Mouse (Mus musculus) right cerebral cortex, postnatal 10 days (tissue): Measurements from ENCODE around the gene Arhgap17.

Experiments used
- DNase-seq, 2 experiments: peaks; one replicate each; pipeline ENCODE4 v3.0.0; 2021; ENCODE audit warnings: low spot score in 2 of 2

Gene Arhgap17

DNA sequence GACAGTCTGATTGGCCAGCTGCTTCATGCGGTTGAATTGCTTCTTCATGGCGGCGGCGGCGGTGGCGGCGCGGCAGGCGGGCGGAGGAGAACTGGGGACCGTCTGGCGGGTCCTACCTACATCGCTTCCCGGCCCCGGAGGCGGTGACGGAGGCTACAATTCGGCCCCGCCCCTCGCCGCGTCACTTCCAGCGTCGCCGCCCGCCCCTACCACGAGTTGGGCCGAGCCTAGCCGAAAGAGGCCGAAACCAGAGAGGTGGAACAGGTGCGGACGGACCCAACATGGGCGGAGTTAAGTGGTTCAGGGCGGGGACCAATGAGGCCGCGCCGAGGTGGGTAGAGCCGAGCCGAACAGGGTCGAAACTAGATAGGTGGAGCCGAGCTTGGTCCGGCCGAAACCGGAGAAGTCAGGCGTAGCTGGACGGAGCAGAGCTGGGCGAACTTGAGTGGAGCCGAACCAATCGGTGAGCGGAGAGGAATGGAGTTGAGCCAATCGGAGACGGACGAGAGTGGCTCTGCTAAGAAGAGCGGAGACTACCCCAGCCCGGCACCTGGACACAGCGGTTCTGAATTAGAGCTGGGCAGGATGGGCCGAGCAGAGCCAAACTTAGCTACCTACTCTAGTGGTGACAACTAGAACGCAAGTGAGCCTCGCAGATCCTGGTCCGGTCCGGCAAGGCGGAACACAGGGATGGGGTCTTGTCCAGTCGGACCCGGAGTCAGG, at the start of gene Arhgap17, which contains the start of gene Lcmt1:
Arhgap17 (minus strand) TSS at position 157 of the 723 bp plus-strand sequence.
Lcmt1 (plus strand) TSS at position 26 of the 723 bp plus-strand sequence.
- DNase-seq = peak; percentile 96 to 97

DNA sequence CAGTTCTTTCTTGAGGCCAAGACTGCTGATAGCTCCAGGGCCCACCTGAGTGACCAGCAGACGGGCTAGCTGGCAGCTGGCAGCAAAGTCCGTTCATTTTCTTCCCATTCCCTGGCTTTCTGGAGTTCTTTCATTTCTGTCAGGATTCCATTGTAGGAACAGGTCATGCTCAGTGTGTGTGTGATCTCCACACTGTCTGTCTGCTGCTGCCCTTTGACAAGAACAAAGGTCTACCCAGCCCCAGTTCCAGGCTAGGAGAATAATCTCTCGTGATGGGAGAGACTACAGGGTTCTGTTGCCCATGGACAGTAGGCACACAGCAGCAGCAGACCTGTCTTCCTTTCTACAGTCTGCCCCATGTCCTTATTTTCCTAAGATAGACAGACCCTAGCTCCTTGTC, 47.9 kb upstream of the Arhgap17 start:
- DNase-seq = peak in 1 of 2 experiments; percentile 3

- peak in 1 of 2 experiments; percentile 8 for DNase-seq
These were observed 47.1 kb upstream of the Arhgap17 start for GRCm38 (mm10) chr7:123416803-123417202.

DNA sequence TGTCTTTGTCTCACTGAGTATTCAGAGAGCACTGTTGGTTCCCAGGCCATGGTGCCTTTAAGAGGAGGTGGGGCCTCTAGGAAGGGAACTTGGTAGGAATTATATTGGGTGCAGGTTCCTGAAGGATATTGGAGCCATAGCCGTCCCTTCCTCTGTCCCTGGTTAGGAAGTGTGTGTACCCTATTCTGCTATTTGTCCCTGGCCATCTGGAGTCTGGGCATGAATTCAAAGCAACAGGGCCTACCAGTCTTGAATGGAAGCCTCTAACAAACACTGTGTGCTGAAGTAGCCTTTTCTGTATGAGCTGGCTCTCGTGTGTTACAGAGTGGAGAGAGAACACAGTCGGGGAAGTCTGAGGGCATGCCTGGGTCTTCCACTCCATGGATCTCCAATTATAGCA, 42.4 kb upstream of the Arhgap17 start:
- DNase-seq = peak; percentile 50 to 52

DNA sequence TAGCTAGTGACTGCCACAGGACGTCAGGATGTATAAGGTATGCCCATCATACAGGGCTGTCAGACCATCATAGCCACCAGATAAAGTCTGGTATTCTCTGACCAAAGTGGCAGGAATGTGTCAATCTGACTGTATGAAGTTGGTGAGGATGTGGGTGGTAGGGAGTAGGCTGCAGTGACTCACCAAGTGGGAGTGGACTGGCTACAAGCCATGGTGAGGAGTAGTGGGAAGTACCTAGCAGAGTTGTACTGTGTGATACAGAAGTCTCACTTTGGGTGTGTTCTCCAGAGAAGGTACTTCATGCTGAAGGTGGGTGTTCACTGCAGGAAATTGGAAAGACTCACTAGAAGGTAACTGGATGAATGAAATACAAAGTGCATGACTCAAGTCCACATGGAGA, 41.4 kb upstream of the Arhgap17 start:
- no peak for DNase-seq

DNA sequence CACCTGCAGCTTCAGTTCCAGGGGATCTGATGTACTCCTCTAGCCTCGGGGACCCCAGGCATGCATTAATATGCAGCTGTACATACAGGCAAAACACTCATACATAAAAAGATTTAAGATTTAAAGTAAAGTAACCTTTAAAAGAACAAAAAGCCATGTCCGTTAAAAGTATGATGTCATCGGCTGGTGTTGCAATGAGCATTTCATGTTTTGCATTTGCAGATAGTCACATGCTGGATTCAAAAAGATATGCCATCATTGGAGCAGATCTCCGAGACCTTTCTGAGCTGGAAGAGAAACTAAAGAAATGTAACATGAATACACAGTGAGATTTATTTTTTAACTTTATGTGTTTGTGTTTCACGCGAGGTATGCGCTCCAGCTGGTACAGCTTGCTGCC, 40.8 kb upstream of the Arhgap17 start:
- DNase-seq = no peak

DNA sequence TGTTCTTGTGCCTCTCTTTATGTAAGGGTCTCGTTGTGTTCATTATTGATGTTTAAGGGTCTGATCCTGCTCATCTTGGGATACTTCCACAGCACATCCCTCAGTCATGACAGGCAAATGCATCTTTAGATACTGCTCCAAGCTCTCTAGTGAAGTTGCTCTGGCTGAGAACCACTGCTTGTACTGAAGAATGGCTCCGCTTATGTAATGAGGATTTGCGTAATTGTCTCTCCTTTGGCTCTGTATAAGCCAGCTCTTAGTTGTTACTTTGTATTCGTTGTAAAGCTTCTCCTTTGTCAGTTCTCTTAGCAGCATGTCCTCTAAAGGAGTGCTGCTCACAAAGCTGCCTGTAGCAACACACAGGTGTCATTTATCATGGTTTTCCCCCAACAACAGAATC, 37.3 kb upstream of the Arhgap17 start:
- no peak for DNase-seq

- no peak for DNase-seq
These were observed 35.9 kb upstream of the Arhgap17 start for GRCm38 (mm10) chr7:123405619-123406018.

DNA sequence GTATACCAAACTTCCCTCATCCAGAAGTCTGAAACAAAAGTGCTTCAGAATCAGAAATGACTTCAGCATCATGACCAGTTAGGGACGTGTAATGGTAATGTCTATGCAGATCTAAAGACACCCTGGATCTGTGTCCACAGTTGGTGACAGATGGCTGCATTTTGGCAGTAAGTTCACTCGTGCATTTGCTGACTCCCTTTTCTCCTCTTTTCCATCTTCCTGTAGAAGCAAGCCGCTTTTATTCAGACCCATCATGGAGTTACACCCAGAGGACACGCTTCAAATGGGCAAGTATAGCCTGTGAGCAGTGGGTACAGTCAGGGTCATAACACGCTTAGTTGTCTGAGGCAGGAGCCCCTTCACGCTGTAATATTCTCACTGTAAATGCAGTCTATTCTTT, 34.5 kb upstream of the Arhgap17 start:
- DNase-seq = peak in 1 of 2 experiments; percentile 40

DNA sequence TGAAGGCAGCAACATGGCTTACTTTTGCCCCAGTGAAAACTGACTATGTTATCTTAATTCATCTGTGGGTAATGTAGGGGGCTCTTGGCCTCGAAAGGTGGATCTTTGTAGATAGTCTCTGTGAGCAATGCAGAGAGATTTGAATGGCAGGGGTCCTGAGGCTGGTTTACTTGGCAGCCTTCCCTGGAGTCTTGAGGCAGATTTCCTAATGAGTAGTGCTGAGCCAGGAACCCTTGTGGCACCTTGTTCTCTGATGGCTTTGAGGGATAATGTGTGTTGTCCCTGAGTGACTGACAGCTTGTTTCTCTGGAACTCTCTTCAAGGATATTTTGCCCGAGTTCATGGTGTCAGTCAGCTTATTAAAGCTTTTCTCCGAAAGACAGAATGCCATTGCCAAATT, 31.4 kb upstream of the Arhgap17 start:
- no peak for DNase-seq

DNA sequence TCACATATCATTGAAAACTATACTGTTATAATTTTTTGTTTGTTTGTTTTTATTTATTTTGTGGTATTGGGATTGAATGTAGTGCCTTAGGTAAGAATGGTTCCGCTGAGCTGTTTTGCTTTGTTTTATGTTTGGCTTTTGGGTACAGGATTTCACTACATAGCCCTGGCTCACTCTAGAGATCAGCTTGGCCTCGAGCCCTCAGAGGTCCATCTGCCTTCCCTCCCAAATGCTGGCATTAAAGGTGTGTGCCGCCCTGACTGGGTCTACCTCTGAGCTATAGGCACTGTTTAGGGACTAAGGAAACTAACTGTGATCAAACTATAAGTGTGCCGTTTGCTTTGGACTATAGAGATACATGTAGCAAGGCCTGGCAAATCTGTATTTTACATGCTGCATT, 29.6 kb upstream of the Arhgap17 start:
- no peak for DNase-seq

GRCm38 (mm10) chr7:123398828-123399227, 29.1 kb upstream of the Arhgap17 start:
- DNase-seq = peak; percentile 55 to 77

DNA sequence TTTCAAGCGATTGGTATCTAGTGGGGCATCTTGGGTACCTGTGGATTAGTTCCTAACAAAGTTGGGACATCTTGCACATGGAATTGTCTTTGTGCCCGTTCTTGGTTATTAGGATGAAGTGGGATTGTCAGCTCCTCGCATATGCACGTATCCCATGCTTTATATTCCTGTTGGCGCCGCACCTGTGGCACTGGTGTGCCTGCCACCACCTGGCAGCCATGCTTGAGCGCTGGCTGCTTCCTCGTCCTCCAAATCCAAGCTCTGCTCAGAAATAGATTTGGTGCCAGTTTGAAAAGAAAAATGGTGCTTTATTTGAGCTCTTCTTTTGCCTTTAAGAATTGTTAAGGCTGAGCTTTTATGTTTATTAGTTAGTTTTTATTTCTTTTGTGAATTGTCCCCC, 28.2 kb upstream of the Arhgap17 start:
- DNase-seq = no peak

GRCm38 (mm10) chr7:123397369-123397768, 27.7 kb upstream of the Arhgap17 start:
- no peak for DNase-seq

DNA sequence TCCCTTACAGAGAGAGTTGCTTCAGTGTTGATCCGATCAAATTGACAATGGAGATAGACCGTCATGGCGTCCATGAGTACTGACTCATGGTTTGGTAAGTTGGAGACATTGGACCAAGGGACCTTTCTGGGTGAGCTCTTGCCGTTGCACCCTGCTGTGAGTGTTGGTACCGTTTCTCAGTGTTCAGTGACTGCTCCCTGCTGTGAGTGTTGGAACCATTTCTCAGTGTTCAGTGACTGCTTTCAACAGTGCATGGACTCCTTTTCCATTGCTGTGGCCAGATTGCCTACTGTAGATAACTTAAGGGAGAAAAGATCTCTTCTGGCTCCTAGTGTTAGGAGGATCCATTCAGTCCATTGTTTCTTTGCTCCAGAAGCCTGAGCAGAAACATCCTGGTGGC, 27.2 kb upstream of the Arhgap17 start:
- DNase-seq = no peak

GRCm38 (mm10) chr7:123394271-123394670, 24.6 kb upstream of the Arhgap17 start:
- DNase-seq = no peak

DNA sequence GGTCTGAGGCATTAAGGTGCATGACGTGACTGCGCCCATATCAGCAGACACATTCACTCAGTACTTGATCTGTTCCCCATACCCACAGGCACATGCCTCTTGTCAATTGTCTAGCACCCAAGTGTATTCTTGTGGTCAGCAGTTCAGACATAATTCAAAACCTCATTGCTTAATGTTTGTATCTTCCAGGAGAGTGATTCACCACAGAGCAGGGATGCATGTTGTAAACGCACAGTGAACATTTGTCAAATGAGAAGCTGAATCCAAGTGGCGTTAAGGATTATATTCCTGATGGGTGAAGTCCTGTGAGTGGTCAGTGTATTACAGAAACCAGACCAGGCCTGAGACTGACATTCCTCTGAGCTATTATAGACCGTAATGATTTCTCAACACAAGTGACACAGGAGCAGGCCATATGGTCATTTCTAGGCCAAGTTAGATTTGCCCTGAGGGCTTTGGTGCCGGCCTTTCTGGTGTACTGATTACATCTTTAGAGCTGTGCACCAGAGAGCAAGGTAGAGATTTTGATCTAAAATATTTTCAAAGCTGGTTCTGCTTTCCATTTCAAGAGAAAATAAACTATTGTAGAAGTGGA, 20.1 kb upstream of the Arhgap17 start:
- no peak for DNase-seq

- no peak for DNase-seq
These were observed 16.1 kb upstream of the Arhgap17 start for GRCm38 (mm10) chr7:123385693-123386407.

DNA sequence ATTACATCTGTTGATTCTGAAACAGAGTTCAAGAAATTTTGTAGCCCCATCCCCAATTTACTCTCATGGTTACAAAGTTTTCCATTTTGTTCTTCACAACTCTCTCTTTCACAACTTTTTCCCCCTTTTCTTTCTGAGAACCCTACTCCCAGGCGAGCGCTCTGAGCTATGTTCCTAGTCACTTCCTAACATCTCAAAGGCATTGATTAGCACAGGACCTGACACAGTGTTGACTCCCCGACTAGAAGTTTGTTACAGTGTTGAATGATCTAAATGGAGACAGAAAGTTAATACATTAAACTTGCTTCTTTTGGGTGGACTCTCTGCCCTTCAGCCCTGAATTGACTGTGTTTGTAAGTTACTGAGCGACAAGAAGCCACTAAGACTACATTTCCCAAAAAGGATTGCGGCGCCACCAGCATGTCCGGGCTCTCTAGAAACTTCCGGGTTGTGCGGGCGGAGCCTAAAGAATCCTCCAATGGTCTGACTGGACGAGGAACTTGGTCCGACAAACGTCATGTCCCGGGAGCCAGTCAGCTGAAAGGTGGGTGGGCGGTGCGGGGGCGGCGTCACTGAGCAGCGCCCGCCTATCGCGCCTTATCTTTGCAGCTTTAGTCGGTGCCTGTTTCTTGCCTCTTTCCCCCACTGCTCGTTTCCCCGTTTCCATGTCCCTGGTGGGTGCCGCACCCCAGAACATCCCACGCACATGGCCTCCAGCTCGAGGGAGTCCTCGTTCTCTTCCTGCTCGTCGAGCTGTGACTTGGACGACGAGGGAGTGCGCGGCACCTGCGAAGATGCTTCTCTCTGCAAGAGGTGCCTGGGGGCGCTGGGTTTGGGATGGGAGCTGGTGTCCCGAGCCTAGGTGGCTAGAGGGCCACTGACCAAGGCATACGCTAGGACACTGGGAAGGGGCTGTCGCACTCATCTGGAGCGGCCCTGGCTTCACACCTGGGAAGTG, 8.0 kb upstream of the Arhgap17 start:
- peak; percentile 98 to 99 for DNase-seq

DNA sequence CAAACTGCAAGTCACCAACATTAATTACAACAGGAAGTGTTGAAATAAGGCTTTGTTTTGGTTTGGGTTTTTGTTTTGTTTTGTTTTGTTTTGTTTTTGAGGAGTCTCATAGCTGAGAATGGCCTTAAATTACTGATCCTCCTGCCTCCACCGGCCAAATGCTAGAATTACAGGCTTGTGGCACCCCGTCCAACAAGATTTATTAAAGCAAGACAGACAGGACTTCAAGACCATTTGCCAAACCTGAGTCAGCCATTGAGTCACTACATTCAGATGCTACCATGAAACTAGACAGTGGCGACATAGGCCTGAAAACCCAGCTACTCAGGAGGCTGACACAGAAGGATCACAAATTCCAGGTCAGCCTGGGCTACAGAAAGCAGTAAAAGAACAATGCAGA, 1.8 kb upstream of the Arhgap17 start:
- DNase-seq = no peak

GRCm38 (mm10) chr7:123370700-123371099, 985 bp upstream of the Arhgap17 start:
- DNase-seq = no peak
